Mouse (Mus musculus): ENCODE data around the gene Tmed6. TPM values are rescaled to one million over a fixed set of nuclear protein-coding genes. Genes with fewer than 3 reads are reported as not detected.

The Tmed6 gene
- polyA plus RNA-seq, 1 experiment from 2014 or later = not detected

DNA sequence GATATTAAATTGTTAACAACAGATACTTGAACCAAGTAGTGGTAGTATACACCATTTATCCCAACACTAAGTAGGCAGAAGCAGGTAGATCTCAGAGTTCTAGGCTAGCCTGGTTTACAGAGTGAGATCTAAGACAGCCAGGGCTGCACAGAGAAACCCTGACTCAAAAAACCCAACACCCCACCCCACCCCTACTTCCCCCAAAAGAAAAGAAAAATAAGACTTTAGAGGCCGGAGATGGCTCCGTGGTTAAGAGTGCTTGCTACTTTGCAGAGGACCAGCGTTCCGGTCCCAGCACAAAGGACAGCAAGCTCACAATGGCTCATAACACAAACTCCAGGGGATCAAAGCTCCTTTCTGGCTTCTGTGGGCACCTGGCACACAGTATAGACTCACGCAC, 20.6 kb upstream of the Tmed6 start:
- no peak overlapping the region for H3K9ac ChIP-seq (ENCODE audit: low read depth, low read length)
- H3K4me2 ChIP-seq = no peak overlapping the region
- H3K4me3 ChIP-seq (ENCODE audit: low read depth, low read length) = no peak overlapping the region
- H3K27ac ChIP-seq (ENCODE audit: low read depth, low read length) = no peak overlapping the region
- ATAC-seq (replicated peaks; ENCODE audit: insufficient number of reproducible peaks, low FRiP score, low TSS enrichment) = no peak
- peaks cover 36% of the 10 kb centered on the region for H3K36me3 ChIP-seq (ENCODE audit: control insufficient read depth, insufficient read depth, low read length)
- 89% methylated on average over 5 of the region's 5 CpGs for WGBS (ENCODE audit: insufficient replicate concordance)
- no peaks in the 10 kb centered on the region for H3K4me1 ChIP-seq (ENCODE audit: control insufficient read depth, insufficient read depth, low read length)
- H3K9me3 ChIP-seq (replicated peaks; ENCODE audit: control insufficient read depth, low read length) = no peaks in the 10 kb centered on the region
- H3K27me3 ChIP-seq (ENCODE audit: control insufficient read depth, insufficient read depth, low read length) = no peaks in the 10 kb centered on the region

DNA sequence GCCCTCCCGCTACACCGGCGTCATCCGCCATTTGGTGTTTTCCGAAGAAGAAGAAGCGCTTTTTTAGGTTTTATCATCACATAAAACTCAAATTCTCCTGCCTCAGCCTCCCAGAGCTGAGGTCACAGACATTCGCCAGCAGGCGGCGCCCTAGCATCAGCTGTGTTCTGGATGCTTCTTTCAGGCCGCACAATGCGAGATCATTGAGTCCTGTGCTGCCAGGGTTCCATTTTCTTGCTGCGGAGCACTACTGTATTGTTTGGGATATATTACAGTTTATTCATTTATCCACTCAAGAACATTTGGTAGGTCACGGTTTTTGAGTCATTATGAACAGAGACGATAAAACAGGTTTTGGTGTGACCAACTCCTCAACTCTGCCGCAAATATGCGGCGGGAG, 19.9 kb upstream of the Tmed6 start:
- H3K9ac ChIP-seq (ENCODE audit: low read depth, low read length) = no peak overlapping the region
- H3K4me3 ChIP-seq (ENCODE audit: low read depth, low read length) = no peak overlapping the region
- H3K27me3 ChIP-seq (ENCODE audit: control insufficient read depth, insufficient read depth, low read length) = no peaks in the 10 kb centered on the region
- peaks cover 41% of the 10 kb centered on the region for H3K36me3 ChIP-seq (ENCODE audit: control insufficient read depth, insufficient read depth, low read length)
- no peak overlapping the region for H3K27ac ChIP-seq (ENCODE audit: low read depth, low read length)
- H3K4me1 ChIP-seq (ENCODE audit: control insufficient read depth, insufficient read depth, low read length) = no peaks in the 10 kb centered on the region
- 98% methylated on average over 17 of the region's 17 CpGs for WGBS (ENCODE audit: insufficient replicate concordance)
- no peak overlapping the region for H3K4me2 ChIP-seq
- no peak for ATAC-seq (replicated peaks; ENCODE audit: insufficient number of reproducible peaks, low FRiP score, low TSS enrichment)
- H3K9me3 ChIP-seq (replicated peaks; ENCODE audit: control insufficient read depth, low read length) = no peaks in the 10 kb centered on the region

- H3K36me3 ChIP-seq (ENCODE audit: control insufficient read depth, insufficient read depth, low read length) = peaks cover 40% of the 10 kb centered on the region
- no peaks in the 10 kb centered on the region for H3K27me3 ChIP-seq (ENCODE audit: control insufficient read depth, insufficient read depth, low read length)
- H3K4me2 ChIP-seq = no peak overlapping the region
- WGBS (ENCODE audit: insufficient replicate concordance) = 84% methylated on average over 7 of the region's 7 CpGs
- no peaks in the 10 kb centered on the region for H3K9me3 ChIP-seq (replicated peaks; ENCODE audit: control insufficient read depth, low read length)
- ATAC-seq (replicated peaks; ENCODE audit: insufficient number of reproducible peaks, low FRiP score, low TSS enrichment) = no peak
- H3K4me1 ChIP-seq (ENCODE audit: control insufficient read depth, insufficient read depth, low read length) = 0 out of 2 replicates have a peak, but pooled peaks cover 4% of the 10 kb centered on the region
- H3K27ac ChIP-seq (ENCODE audit: low read depth, low read length) = no peak overlapping the region
- no peak overlapping the region for H3K4me3 ChIP-seq (ENCODE audit: low read depth, low read length)
- H3K9ac ChIP-seq (ENCODE audit: low read depth, low read length) = no peak overlapping the region
Measured at GRCm38 (mm10) chr8:107076239-107076888, 10.9 kb upstream of the Tmed6 start.

DNA sequence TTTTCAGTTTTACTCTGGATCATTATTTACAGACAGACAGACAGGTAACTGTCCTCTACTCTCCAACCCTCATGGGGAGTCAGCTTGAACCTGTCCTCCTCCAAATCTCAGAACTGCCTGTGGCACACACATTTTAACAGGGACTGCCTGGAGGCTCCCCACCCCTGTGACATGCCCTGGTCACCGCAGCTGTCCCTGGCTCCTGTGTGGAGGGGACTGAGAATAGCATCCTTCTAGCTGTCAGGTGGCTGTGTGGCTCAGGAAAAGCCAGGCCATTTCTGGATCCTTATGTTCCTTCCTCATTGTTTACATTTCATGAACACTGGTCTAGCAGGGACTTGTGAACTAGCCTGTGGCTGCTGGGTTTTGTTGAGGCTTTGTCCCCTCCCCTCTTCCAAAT, 8.7 kb upstream of the Tmed6 start:
- no peaks in the 10 kb centered on the region for H3K27me3 ChIP-seq (ENCODE audit: control insufficient read depth, insufficient read depth, low read length)
- WGBS (ENCODE audit: insufficient replicate concordance) = 77% methylated on average over 1 of the region's 1 CpGs
- ATAC-seq (replicated peaks; ENCODE audit: insufficient number of reproducible peaks, low FRiP score, low TSS enrichment) = no peak
- H3K4me3 ChIP-seq (ENCODE audit: low read depth, low read length) = no peak overlapping the region
- H3K4me1 ChIP-seq (ENCODE audit: control insufficient read depth, insufficient read depth, low read length) = 0 out of 2 replicates have a peak, but pooled peaks cover 4% of the 10 kb centered on the region
- no peak overlapping the region for H3K27ac ChIP-seq (ENCODE audit: low read depth, low read length)
- H3K4me2 ChIP-seq = no peak overlapping the region
- H3K9ac ChIP-seq (ENCODE audit: low read depth, low read length) = no peak overlapping the region
- peaks cover 30% of the 10 kb centered on the region for H3K36me3 ChIP-seq (ENCODE audit: control insufficient read depth, insufficient read depth, low read length)
- no peaks in the 10 kb centered on the region for H3K9me3 ChIP-seq (replicated peaks; ENCODE audit: control insufficient read depth, low read length)

GRCm38 (mm10) chr8:107073706-107074105, 8.3 kb upstream of the Tmed6 start:
- Histone ChIP-seq H3K4me3 (ENCODE audit: low read depth, low read length) (no peak overlapping the region), H3K36me3 (ENCODE audit: control insufficient read depth, insufficient read depth, low read length) (peaks cover 30% of the 10 kb centered on the region), H3K4me1 (ENCODE audit: control insufficient read depth, insufficient read depth, low read length) (0 out of 2 replicates have a peak, but pooled peaks cover 4% of the 10 kb centered on the region), H3K27ac (ENCODE audit: low read depth, low read length) (no peak overlapping the region), H3K9ac (ENCODE audit: low read depth, low read length) (no peak overlapping the region), H3K9me3 (replicated peaks; ENCODE audit: control insufficient read depth, low read length) (no peaks in the 10 kb centered on the region), H3K27me3 (ENCODE audit: control insufficient read depth, insufficient read depth, low read length) (no peaks in the 10 kb centered on the region), H3K4me2 (no peak overlapping the region)
- 86% methylated on average over 4 of the region's 4 CpGs for WGBS (ENCODE audit: insufficient replicate concordance)
- ATAC-seq (replicated peaks; ENCODE audit: insufficient number of reproducible peaks, low FRiP score, low TSS enrichment) = no peak

DNA sequence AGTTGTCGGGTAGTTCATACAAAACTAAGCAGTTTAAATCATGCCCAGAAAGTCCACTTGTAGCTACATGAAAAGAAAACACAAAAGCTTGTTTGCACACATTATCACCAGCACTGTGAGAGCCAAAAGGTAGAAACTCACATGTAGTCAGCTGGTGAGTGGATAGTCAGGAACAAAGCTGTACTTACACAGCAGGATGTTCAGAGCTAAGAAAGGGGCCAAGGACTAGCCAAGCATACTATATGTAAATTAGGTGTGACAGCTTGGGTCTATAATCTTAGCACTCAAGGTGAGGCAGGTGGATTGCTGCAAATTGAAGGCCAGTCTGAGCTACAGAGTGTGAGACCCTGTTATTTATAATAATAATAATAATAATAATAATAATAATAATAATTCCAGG, 2.8 kb downstream of the Tmed6 start:
- Histone ChIP-seq H3K9ac (ENCODE audit: low read depth, low read length) (no peak overlapping the region), H3K4me3 (ENCODE audit: low read depth, low read length) (no peak overlapping the region)
- 77% methylated on average over 1 of the region's 1 CpGs for WGBS (ENCODE audit: insufficient replicate concordance)

GRCm38 (mm10) chr8:107056973-107057369, 8.5 kb downstream of the Tmed6 start:
- ATAC-seq (replicated peaks; ENCODE audit: insufficient number of reproducible peaks, low FRiP score, low TSS enrichment) = peak; percentile 33; the same call in 1 of the 2 replicates
- H3K4me2 ChIP-seq = peak overlapping the region; percentile 95
- peaks cover 12% of the 10 kb centered on the region for H3K4me1 ChIP-seq (ENCODE audit: control insufficient read depth, insufficient read depth, low read length)
- H3K27ac ChIP-seq (ENCODE audit: low read depth, low read length) = 0 out of 2 replicates have a peak overlapping the region, but pooled peaks have one; percentile 41
- H3K9me3 ChIP-seq (replicated peaks; ENCODE audit: control insufficient read depth, low read length) = no peaks in the 10 kb centered on the region
- H3K27me3 ChIP-seq (ENCODE audit: control insufficient read depth, insufficient read depth, low read length) = no peaks in the 10 kb centered on the region
- peaks cover 14% of the 10 kb centered on the region for H3K36me3 ChIP-seq (ENCODE audit: control insufficient read depth, insufficient read depth, low read length)
- H3K4me3 ChIP-seq (ENCODE audit: low read depth, low read length) = peak overlapping the region; percentile 75
- peak overlapping the region; percentile 82 for H3K9ac ChIP-seq (ENCODE audit: low read depth, low read length)
- WGBS (ENCODE audit: insufficient replicate concordance) = under 1% methylated on average over 33 of the region's 33 CpGs

More for the DNA sequence above, 2.8 kb downstream of the Tmed6 start:
- Histone ChIP-seq H3K27me3 (ENCODE audit: control insufficient read depth, insufficient read depth, low read length) (no peaks in the 10 kb centered on the region), H3K4me2 (no peak overlapping the region), H3K36me3 (ENCODE audit: control insufficient read depth, insufficient read depth, low read length) (peaks cover 6% of the 10 kb centered on the region; the same call in 1 of the 2 replicates), H3K27ac (ENCODE audit: low read depth, low read length) (no peak overlapping the region), H3K4me1 (ENCODE audit: control insufficient read depth, insufficient read depth, low read length) (peaks cover 2% of the 10 kb centered on the region; the same call in 1 of the 2 replicates), H3K9me3 (replicated peaks; ENCODE audit: control insufficient read depth, low read length) (no peaks in the 10 kb centered on the region)
- ATAC-seq (replicated peaks; ENCODE audit: insufficient number of reproducible peaks, low FRiP score, low TSS enrichment) = no peak

DNA sequence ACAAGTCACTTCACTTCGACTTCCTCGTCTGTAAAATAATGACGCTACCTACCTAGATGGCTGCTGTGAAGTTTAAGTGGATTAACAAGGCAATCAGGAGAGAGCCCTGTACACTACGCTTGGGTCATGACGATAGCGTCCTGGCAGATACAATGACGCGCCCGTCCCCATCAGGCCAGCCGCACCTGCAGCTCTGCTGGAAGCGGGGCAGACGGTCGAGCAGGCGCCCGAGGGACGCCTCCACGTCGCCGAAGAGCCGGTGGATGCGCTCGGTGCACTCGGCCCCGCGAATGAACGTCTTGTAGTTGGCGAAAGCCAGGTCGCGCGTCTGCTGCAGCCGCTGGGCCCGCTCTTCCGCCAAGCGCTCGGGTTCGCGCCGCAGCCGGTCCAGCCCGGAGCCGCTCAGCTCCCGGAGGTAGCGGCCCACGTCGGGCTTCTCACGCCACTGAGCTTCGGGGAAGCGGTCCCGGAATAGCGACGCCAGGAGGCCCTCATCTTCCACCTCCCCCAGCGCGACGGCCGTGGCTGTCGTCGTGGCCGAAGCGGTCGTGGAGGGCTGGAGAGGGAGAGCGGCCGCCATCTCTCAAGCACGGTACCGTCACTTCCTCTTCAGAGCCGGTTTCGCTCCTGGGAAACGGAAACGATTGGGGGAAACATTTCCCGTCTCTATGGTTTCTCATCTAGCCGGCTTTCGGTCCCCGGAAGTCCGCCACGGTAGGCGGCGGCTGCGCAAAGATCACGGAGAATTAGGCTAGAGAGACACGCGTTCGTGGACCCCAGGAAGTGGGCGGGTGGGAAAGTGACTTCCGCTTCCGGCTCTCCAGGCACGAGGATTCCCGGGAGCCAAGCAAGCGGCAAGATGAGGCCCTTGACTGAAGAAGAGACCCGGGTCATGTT, 9.1 kb downstream of the Tmed6 start, which contains the start of the genes Cog8 and Nip7:
Gene Cog8 (minus strand): TSS at position 614 of the 897 bp plus-strand sequence.
Gene Nip7 (plus strand): TSS at position 802 of the 897 bp plus-strand sequence.
- H3K27me3 ChIP-seq (ENCODE audit: control insufficient read depth, insufficient read depth, low read length) = no peaks in the 10 kb centered on the region
- H3K4me3 ChIP-seq (ENCODE audit: low read depth, low read length) = peak within 1 kb of the TSS; percentile 75
- H3K4me2 ChIP-seq = peak within 1 kb of the TSS; percentile 95
- WGBS (ENCODE audit: insufficient replicate concordance) = under 1% methylated on average over 88 of the region's 88 CpGs
- no peaks in the 10 kb centered on the region for H3K9me3 ChIP-seq (replicated peaks; ENCODE audit: control insufficient read depth, low read length)
- peak within 1 kb of the TSS; percentile 82 for H3K9ac ChIP-seq (ENCODE audit: low read depth, low read length)
- ATAC-seq (replicated peaks; ENCODE audit: insufficient number of reproducible peaks, low FRiP score, low TSS enrichment) = peak; percentile 86
- H3K4me1 ChIP-seq (ENCODE audit: control insufficient read depth, insufficient read depth, low read length) = peaks cover 12% of the 10 kb centered on the region
- H3K27ac ChIP-seq (ENCODE audit: low read depth, low read length) = peak within 1 kb of the TSS; percentile 54
- H3K36me3 ChIP-seq (ENCODE audit: control insufficient read depth, insufficient read depth, low read length) = peaks cover 20% of the 10 kb centered on the region

All from heart, embryonic 11.5 days (tissue).